Mouse (Mus musculus): ENCODE measurements at regions not wholly inside any gene's neighbourhood (a gene's known extent, or its start where the extent isn't known, plus 50 kb on each side); places are given as distances from the start of the nearest gene placed in this dataset.

GRCm38 (mm10) chr3:100773237-100773636, 52.0 kb upstream of the Vtcn1 start:
- H3K27me3 ChIP-seq (replicated peaks; ENCODE audit: low read depth, poor library complexity, severe bottlenecking) = no peaks in the 10 kb centered on the region
- H3K4me3 ChIP-seq = no peak overlapping the region
- H3K27ac ChIP-seq (replicated peaks) = no peak overlapping the region
- no peak for DNase-seq (ENCODE audit: low spot score)
- peaks cover 15% of the 10 kb centered on the region for H3K4me1 ChIP-seq
- WGBS = 77% methylated on average over 6 of the region's 6 CpGs
- no peaks in the 10 kb centered on the region for H3K9me3 ChIP-seq
- H3K36me3 ChIP-seq (replicated peaks) = no peaks in the 10 kb centered on the region

DNA sequence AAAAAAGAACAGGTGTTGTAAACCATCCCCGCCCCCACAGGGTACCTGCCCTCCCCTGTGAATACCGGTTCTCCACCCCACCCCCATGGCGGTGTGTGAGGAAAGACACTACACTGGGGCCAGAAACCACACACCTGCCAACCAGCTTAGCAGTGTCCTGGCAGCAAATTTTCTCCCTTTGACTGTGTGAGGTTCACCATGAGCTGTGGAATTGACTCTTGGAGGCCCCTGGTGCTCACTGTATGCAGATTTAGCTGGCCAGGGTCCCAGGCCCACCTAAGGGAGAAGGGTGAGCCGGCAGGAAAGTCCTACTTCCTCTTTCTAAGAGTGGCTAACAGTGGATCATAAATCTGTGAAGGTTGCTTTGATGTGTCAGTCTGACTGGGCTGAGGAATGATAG, 53.9 kb upstream of the Vtcn1 start:
- Histone ChIP-seq H3K27me3 (replicated peaks; ENCODE audit: low read depth, poor library complexity, severe bottlenecking) (no peaks in the 10 kb centered on the region), H3K27ac (replicated peaks) (no peak overlapping the region), H3K4me1 (peaks cover 11% of the 10 kb centered on the region), H3K4me3 (no peak overlapping the region), H3K36me3 (replicated peaks) (no peaks in the 10 kb centered on the region), H3K9me3 (no peaks in the 10 kb centered on the region)
- DNase-seq (ENCODE audit: low spot score) = no peak
- 91% methylated on average over 4 of the region's 4 CpGs for WGBS

- WGBS = 88% methylated on average over 3 of the region's 3 CpGs
- no peak for DNase-seq (ENCODE audit: low spot score)
- Histone ChIP-seq H3K4me3 (no peak overlapping the region), H3K27me3 (replicated peaks; ENCODE audit: low read depth, poor library complexity, severe bottlenecking) (no peaks in the 10 kb centered on the region), H3K4me1 (peaks cover 11% of the 10 kb centered on the region), H3K36me3 (replicated peaks) (no peaks in the 10 kb centered on the region), H3K9me3 (no peaks in the 10 kb centered on the region), H3K27ac (replicated peaks) (no peak overlapping the region)
Observed at GRCm38 (mm10) chr3:100770841-100771240, 54.4 kb upstream of the Vtcn1 start.

- Histone ChIP-seq H3K36me3 (replicated peaks) (no peaks in the 10 kb centered on the region), H3K4me3 (no peak overlapping the region), H3K4me1 (peaks cover 11% of the 10 kb centered on the region), H3K27me3 (replicated peaks; ENCODE audit: low read depth, poor library complexity, severe bottlenecking) (no peaks in the 10 kb centered on the region), H3K27ac (replicated peaks) (no peak overlapping the region), H3K9me3 (no peaks in the 10 kb centered on the region)
- no peak for DNase-seq (ENCODE audit: low spot score)
- WGBS = 80% methylated on average over 4 of the region's 4 CpGs
Observed at GRCm38 (mm10) chr3:100769146-100769545, 56.1 kb upstream of the Vtcn1 start.

DNA sequence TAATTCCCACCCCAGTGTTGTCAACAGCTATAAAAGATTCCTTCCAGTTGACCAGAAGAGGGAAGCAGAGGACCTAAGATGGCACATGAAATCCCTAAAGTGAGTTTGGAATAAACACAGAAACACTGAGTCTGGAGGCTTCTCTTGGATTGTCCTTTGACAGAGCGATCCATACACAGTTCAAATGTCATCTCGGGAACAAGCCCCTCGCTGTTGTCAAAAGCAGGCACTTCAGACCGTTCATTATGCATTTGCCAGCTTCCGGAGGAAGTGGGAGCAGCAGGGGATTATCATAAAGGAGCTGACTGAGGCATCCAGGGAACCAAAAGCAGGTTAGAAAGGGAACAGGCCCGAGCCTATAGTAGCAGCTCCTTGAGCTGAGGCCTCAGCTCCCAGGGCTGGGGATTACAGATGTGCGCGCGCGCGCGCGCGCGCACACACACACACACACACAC, 57.1 kb upstream of the Vtcn1 start:
- H3K4me1 ChIP-seq = peaks cover 11% of the 10 kb centered on the region
- H3K36me3 ChIP-seq (replicated peaks) = no peaks in the 10 kb centered on the region
- DNase-seq (ENCODE audit: low spot score) = peak; percentile 64
- H3K4me3 ChIP-seq = peak overlapping the region; percentile 35
- peak overlapping the region; percentile 77 for H3K27ac ChIP-seq (replicated peaks)
- WGBS = 29% methylated on average over 15 of the region's 15 CpGs
- H3K9me3 ChIP-seq = no peaks in the 10 kb centered on the region
- H3K27me3 ChIP-seq (replicated peaks; ENCODE audit: low read depth, poor library complexity, severe bottlenecking) = no peaks in the 10 kb centered on the region

GRCm38 (mm10) chr3:100765323-100765722, 59.9 kb upstream of the Vtcn1 start:
- Histone ChIP-seq H3K4me3 (no peak overlapping the region), H3K36me3 (replicated peaks) (no peaks in the 10 kb centered on the region), H3K27ac (replicated peaks) (no peak overlapping the region), H3K27me3 (replicated peaks; ENCODE audit: low read depth, poor library complexity, severe bottlenecking) (no peaks in the 10 kb centered on the region), H3K4me1 (peaks cover 11% of the 10 kb centered on the region), H3K9me3 (no peaks in the 10 kb centered on the region)
- WGBS = 80% methylated on average over 7 of the region's 7 CpGs
- no peak for DNase-seq (ENCODE audit: low spot score)

GRCm38 (mm10) chr3:100762895-100763294, 62.4 kb upstream of the Vtcn1 start:
- H3K27ac ChIP-seq (replicated peaks) = no peak overlapping the region
- H3K9me3 ChIP-seq = no peaks in the 10 kb centered on the region
- no peak for DNase-seq (ENCODE audit: low spot score)
- no peak overlapping the region for H3K4me3 ChIP-seq
- no peaks in the 10 kb centered on the region for H3K27me3 ChIP-seq (replicated peaks; ENCODE audit: low read depth, poor library complexity, severe bottlenecking)
- no peaks in the 10 kb centered on the region for H3K36me3 ChIP-seq (replicated peaks)
- H3K4me1 ChIP-seq = peaks cover 1% of the 10 kb centered on the region; the same call in 1 of the 2 replicates

- H3K36me3 ChIP-seq (replicated peaks) = no peaks in the 10 kb centered on the region
- no peaks in the 10 kb centered on the region for H3K9me3 ChIP-seq
- H3K4me1 ChIP-seq = no peaks in the 10 kb centered on the region
- no peak overlapping the region for H3K27ac ChIP-seq (replicated peaks)
- no peak for DNase-seq (ENCODE audit: low spot score)
- 79% methylated on average over 3 of the region's 3 CpGs for WGBS
- no peaks in the 10 kb centered on the region for H3K27me3 ChIP-seq (replicated peaks; ENCODE audit: low read depth, poor library complexity, severe bottlenecking)
- no peak overlapping the region for H3K4me3 ChIP-seq
Observed at GRCm38 (mm10) chr3:100759091-100759941, 65.9 kb upstream of the Vtcn1 start.

GRCm38 (mm10) chr3:100754677-100755076, 69.4 kb upstream of the Man1a2 start:
- Histone ChIP-seq H3K27ac (replicated peaks) (no peak overlapping the region), H3K36me3 (replicated peaks) (no peaks in the 10 kb centered on the region), H3K4me1 (no peaks in the 10 kb centered on the region), H3K27me3 (replicated peaks; ENCODE audit: low read depth, poor library complexity, severe bottlenecking) (no peaks in the 10 kb centered on the region), H3K4me3 (no peak overlapping the region), H3K9me3 (no peaks in the 10 kb centered on the region)
- 84% methylated on average over 1 of the region's 1 CpGs for WGBS
- DNase-seq (ENCODE audit: low spot score) = no peak

DNA sequence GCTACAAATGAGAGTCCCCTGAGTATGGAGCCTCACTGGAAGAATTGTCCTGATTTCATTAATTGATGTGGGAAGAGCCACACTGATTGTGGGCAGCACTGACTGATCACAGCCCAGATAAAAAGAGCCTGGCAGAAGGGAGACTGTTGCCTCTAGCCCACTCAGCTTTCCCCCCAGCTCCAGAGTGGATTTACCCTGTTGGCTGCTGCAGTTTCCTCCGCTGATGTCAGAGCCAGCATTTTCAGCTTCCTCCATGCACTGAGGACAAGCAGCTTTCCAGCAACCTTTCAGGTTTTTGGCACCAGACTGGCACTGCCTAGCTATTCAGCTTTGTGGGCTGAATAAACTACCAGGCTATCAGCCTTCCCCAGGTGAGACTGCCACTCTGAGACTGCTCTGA, 65.9 kb upstream of the Man1a2 start:
- whole genome bisulfite sequencing = 83% methylated on average over 1 of the region's 1 CpGs
- Histone ChIP-seq H3K27ac (replicated peaks) (no peak overlapping the region), H3K9me3 (no peaks in the 10 kb centered on the region), H3K4me3 (no peak overlapping the region), H3K27me3 (replicated peaks; ENCODE audit: low read depth, poor library complexity, severe bottlenecking) (no peaks in the 10 kb centered on the region), H3K4me1 (0 out of 2 replicates have a peak, but pooled peaks cover 7% of the 10 kb centered on the region), H3K36me3 (replicated peaks) (no peaks in the 10 kb centered on the region)
- DNase-seq (ENCODE audit: low spot score) = no peak

- H3K9me3 ChIP-seq = no peaks in the 10 kb centered on the region
- DNase-seq (ENCODE audit: low spot score) = no peak
- H3K4me1 ChIP-seq = 0 out of 2 replicates have a peak, but pooled peaks cover 7% of the 10 kb centered on the region
- no peaks in the 10 kb centered on the region for H3K27me3 ChIP-seq (replicated peaks; ENCODE audit: low read depth, poor library complexity, severe bottlenecking)
- no peaks in the 10 kb centered on the region for H3K36me3 ChIP-seq (replicated peaks)
- WGBS = 90% methylated on average over 6 of the region's 6 CpGs
- no peak overlapping the region for H3K4me3 ChIP-seq
- no peak overlapping the region for H3K27ac ChIP-seq (replicated peaks)
Observed at GRCm38 (mm10) chr3:100748727-100749126, 63.4 kb upstream of the Man1a2 start.

DNA sequence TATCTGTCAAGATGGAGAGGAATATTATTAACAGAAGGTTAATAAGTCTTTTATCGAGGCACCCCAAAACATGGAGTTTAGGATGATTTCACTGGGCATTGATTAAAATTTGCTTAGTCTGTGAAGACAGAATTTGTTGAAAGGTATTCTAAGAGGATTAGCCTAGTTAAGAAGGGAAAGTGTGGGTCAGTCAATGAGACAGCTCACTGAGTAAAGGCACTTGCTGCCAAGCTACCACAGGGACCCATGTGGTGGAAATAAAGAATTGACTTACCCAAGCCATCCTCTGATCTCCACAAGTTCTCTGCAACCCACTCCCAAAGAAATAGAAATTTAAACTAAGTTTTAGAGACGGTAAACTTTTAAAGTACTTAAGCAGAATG, 63.0 kb upstream of the Man1a2 start:
- Histone ChIP-seq H3K4me1 (0 out of 2 replicates have a peak, but pooled peaks cover 7% of the 10 kb centered on the region), H3K36me3 (replicated peaks) (no peaks in the 10 kb centered on the region), H3K9me3 (no peaks in the 10 kb centered on the region), H3K4me3 (no peak overlapping the region), H3K27ac (replicated peaks) (no peak overlapping the region), H3K27me3 (replicated peaks; ENCODE audit: low read depth, poor library complexity, severe bottlenecking) (no peaks in the 10 kb centered on the region)
- WGBS = 85% methylated on average over 2 of the region's 2 CpGs
- DNase-seq (ENCODE audit: low spot score) = no peak

Data from embryonic facial prominence, embryonic 10.5 days (tissue).